Mouse (Mus musculus) kidney, postnatal 10 days (tissue): Measurements from ENCODE around the gene Rab11fip2.

Experiments used
- DNase-seq: peaks from one replicate; pipeline ENCODE4 v3.0.0; 2021; ENCODE audit warnings: mixed read lengths

Gene Rab11fip2

DNA sequence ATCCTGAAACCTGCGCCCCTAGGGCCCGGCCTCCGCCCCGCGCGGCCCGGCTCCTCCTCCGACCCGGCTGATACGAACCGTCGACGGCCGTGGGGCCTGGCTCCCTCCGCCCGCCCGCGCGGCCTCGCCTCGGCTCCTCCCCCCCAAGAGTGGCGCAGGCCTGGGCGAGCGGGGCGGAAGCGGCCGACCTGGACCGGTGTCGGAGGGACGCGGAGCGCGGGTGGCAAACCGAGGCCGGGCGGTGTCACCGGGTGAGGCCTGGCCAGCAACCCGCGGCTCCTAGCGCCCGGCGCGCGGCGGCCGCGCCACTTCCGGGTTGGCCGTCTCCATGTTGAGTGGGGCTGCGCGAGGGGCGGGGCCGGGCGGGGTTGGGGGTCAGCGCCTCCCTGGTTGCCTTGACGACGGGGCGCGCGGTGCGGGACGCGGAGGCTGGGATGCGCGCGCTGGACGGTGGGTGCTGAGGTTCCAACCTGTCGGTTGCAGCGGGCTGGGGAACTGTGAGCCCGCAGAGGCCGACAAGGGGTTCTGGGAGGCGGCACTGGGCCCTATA lies at the start of gene Rab11fip2:
Gene Rab11fip2 (minus strand): TSS at position 333 of the 550 bp plus-strand sequence.
- peak; percentile 93 for DNase-seq

DNA sequence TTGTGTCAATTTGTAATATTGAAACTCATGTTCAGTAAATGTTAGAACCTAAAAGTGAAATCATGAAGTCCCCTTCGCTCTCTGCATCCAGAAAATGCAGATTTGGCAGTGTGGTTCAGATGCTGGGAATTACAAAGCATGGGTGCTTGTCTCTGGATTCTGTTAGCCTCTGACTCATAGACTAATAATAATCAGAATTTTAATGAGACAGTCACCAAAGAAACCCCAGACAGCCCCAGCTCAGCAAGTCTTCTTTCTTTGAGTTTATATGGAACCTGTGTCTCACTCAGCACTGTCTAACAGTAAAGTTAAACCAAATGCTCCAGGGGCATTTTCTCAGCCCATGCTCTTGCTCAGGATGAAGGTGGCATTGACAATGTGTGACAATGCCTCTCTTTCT lies 38.1 kb upstream of the Rab11fip2 start:
- DNase-seq, result no peak

DNA sequence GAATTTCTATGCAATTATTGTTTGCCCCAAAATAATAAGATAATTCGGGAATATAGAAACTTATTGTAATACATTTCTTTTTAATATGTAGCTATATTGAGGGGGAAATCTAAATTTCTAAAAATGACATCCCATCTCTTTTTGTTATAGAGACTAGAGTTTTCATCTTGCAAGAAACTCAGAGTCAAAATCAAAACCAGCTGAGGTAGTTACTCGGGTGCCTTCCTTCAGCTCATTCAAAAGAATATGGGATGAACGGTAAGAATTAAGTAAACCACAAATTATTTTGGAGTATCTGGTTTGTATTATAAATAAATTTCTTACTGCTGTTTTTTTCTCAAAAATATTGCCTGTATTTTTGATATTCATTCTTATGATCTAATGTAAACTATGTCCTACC lies 11.5 kb upstream of the Rab11fip2 start:
- no peak for DNase-seq

DNA sequence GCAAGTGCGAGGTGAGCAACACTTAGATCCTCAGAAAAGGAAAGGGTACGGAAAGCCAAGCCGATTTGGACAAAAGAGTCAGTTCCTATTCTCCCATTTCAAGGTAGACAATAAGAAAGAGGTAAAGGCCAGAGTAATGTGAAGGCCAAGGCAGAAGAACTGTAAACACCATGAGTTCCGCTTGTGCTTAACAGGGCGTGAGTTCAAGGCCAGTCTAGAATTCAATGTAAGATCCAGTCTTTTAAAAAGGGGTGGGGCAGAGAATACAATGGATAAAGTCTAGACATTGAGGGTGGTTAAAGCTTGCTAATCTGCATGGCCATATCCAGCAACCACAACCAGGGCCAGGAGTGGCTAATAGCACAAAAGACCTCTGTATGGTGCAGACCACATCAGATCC lies 6.3 kb upstream of the Rab11fip2 start:
- no peak for DNase-seq

DNA sequence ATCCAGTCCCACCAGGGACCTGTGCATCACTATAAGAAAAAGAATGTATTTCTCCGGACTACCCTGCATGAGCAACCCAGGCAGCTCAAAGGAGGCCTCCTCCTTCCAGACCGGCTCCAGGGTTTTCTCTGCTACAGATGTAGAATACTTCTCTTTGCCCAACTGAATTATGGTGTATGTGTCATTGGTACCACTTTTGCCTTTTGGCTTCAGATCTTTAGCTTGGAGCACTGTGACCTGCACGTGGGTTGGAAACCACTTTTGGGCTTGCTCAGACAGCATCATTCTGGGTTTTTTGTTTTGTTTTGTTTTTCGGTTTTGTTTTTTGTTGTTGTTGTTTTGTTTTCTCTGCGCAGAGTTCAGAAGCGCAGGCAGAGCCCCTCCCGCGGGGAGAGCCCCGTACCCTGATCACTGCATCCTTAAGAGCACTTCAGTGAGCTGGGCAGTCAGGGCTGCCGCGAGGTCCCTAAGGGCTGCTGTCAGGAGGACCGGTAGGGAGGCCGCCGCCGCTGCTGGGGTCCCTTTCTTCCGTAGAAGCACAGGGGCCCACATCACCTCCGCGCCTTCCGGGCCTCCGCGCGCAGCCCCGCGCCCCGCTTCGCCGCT lies 635 bp downstream of the Rab11fip2 start:
- DNase-seq, result peak; percentile 20

DNA sequence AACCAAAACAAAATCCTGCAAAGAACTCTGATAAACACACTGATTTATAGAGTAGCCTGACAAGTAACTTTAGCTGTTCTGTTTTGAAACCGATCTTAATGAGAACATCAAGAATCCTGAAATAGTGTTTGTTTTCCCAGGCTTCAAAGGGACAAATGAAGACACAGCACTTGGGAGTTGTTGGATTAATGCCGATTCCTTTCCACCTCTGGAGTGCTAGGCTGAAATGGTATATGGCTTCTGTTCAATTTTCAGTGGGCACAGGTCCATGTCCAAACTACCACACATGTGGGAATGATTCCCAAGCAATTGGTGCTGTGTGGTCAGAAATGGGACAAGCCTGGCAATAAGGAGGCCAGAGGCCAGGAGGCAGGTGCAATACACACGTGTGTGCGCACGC lies 3.7 kb downstream of the Rab11fip2 start:
- peak; percentile 11 for DNase-seq

DNA sequence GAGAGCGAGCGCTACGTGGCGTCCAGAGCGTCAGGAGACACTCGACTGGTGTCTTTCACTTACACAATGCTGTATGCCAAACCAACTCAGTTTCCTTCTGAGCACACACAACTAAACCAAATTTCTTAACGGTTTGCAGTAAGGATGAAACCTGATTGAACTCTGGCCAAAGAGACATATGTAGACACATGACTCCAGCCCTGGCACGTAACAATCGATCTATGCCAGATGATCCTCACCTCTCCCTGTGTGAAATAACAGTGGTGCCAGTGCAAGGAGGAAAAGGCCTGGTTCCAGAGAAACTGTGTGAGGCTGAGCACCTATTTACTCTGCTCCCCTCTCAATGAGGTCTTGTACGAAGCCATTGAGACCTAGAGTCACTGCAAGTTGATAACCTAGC lies 11.4 kb downstream of the Rab11fip2 start:
- DNase-seq, result no peak

DNA sequence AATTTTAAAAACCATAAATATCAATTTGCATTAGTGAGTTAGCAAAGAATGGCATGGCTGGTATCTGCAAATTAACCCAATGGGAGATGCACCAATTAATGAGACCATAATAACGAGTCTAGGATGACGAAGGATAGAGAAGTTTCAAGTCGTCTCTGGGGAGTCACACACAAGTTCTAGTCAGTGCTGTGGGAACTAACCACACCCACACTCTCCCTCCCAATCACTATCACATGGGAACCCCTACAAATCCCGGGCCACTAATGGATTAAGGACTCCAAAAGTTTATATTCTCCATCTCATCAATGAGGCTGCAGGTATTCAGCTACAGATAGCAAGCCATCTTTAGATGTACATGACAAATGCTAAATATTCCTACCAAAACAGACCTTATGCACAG lies 14.8 kb downstream of the Rab11fip2 start:
- DNase-seq, result no peak

DNA sequence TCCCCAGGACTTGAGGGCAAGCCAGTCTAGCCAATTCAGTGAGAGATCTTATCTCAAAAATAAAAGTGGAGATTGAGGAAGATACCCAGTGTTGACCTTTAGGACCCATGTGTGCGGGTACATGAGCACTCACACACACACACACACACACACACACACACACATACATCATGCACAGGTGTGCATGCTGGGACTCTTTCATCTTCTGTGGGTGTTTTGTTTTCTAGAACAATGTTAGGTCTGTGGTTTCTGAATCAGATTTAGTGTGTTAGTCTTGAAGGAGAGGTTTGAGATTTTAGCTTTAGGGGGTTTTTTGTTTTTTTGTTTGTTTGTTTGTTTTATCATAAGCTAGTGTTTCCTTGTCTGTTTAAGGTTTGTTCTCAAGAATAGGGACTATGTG lies 17.3 kb downstream of the Rab11fip2 start:
- DNase-seq, result no peak

DNA sequence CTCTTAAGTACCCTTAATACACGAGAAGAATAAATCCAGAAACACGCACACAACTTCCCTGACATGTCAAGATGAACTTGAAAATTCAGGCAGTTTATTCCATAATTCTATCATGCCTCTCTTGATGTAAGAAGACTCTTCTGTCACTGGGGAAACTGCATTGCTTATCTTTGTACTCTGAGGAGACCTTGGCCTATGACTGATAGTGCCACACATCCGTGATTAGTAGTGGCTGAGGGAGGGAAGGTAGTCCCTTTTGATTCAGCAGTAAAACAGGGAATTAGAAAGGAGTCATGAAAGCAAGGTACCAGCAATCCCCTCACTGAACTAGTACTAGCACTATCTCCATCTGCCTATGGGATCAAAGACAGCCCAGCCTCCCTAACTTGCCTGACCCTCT lies 22.6 kb downstream of the Rab11fip2 start:
- no peak for DNase-seq

DNA sequence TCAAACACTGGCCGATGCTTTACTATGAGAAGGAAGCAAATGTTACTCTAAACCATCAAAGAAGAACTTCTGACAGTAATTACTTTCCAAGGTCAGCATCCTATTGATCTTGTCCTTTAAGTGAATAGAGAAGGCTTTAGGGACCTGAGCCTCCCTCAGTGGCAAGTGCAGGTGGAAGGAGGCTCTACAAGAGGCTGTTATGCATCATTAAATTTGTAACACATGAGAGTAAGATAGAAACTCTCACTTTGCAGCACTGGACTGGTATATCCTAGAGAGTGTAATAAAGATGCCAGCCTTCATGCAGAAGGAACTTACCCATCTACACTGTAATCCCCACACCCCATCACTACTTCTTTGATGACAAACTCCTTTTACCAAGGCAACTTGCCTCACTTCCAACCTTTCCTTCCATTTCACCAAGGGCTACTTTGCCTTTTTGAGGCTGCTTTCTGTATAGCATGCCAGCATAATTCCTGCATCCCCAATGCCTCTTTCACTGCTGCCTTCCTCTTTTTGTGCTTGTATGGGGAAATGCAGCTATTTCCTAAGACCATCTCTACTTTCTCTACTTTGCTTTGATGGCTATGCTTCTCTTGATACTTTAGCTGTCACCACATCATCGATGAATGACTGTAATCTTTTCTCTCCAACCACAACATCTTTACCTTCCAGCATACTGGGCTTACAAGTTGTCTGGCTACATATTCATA lies 25.4 kb downstream of the Rab11fip2 start:
- no peak for DNase-seq

DNA sequence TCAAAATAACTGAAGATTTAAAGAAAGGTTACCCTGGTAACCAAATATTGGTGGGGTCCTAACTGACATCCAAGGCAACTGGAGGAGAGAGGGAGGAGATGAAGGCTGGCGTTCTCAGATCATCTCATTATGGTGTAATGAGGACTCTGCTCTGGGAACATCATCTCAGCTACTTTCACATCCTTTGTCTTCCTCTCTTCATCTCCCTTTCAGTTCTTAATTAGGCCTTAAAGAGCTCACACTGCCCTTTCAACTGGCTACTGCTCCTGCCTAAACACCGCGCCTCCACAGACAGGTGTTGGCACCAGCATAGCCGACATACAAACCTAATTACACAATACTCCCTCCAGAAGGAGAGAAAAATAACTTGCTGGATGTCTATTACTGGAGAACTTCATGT lies 31.9 kb downstream of the Rab11fip2 start:
- no peak for DNase-seq

DNA sequence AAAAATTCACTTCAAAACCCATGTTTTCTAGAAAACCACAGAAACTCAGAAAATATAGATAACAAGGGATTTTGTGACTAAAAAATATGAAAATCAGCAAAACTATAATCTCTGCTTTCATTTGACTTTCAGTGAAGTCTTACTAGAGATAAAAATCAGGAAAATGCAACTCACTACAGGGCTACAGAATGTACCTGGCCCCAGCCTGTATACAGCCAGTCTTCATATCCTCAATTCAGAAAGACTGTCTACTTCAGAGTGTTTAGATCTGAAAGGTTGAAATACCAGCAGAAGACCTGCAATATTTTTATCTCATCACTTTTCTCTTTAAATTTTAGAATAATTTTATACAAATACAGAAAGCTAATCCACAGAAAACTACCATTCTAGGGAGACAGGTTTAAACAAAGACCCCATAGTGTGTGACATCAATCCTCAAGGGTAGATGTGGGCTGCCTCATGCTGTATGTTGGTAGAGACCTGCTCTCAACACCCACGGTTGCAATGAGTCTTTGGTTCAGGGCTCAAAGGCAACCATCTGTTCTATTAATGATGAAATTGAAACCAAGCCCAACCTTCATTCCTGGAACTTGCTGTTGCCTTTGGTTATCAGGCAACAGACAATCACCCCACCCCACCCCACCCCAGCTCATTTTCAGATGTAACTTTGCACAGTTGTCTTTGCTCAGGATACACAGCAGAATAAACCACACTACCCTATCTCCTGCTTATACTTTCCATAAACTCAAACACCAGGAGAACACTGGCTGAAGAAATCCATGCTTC lies 38.0 kb downstream of the Rab11fip2 start:
- no peak for DNase-seq

DNA sequence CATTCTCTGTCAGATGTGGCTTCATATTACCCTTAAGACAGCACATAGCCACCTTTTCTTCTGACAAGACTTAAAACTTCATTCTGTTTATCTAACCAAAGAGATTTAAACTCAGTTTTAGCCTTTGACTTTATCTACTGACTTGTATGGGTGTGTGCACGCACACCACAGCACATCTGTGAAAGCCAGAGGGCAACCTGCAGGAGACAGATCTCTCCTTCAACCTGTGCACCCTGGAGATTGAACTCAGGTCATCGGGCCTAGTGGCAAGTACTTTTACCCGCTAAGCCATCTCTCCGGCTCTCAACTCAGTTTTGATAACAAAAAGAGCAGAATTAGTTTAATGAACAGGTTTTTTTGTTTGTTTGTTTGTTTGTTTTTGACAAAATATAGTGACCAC lies 43.5 kb downstream of the Rab11fip2 start:
- DNase-seq, result no peak

DNA sequence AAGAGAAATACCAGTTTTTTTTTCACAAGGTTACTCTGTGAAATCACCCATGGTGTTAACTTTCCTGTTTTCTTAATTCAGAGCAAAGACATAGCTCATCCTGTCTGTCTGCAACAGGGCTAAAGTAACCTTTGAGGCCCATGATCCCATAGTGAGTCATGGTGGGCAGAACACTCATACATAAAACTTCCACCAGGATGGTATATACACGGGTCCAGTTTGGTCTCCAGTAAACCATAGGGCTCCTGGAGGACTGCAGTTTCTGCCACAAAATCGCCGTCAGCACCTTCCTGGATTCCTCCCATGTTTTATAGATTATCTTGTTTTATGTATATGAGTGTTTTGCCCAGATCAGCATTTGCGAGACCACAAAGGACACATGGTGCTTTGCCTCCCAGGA lies 45.2 kb downstream of the Rab11fip2 start:
- DNase-seq, result no peak

DNA sequence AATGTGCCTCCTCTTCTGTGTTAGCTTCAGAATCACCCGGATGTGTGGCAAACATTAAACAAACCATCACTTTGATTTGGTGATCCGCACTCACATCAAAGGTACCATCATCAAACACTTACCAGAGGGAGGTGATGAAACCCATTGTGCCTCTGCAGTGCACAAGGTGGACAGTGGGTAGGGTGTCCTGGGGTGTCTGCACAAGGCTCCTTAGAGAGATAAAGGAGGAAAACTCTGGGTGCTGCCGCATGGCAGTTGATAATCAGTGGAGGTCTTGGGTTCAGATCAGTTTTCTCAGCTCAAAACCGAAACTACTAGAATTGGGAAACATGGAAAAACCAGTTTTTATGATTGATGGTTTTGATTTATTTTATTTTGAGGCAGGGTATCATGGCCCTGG lies 54.1 kb downstream of the Rab11fip2 start:
- DNase-seq, result no peak

DNA sequence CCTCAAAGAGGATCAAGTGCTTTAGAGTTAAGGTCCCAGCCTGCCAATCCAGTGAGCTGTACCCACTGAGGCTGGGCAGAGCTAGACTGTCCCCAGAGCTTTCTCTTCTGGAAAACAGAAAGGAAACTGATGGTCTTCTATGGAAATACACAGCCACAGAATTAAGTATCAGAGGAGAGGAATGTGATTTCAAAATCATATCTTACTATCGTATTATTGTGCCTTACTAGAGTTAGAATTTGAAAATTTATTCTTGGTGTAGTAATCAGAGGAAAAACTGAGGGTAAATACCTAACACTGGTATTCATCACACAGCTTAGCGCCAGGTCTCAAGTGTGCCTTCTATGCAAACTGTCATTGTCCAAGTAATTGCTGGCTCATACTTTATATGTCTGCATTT lies 54.6 kb downstream of the Rab11fip2 start:
- no peak for DNase-seq

DNA sequence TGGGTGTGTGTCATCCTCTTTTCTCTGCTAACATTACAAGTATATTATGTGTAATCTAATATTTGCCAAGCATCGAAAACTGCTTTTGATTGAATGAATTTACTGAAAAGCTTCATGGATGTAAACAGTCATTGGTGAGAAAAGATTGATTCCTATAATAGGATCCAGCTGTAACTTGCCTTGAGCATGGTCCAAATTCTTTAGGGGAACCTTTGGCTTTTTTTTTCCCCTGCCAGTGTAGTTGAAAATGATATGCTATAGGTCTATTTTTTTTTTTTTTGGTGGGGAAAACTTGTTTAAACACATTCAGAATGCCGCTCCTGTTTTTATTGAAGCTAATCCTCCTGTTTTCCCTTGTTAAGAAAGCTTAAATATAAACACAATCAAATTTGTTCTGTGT lies 55.6 kb downstream of the Rab11fip2 start:
- DNase-seq, result no peak

DNA sequence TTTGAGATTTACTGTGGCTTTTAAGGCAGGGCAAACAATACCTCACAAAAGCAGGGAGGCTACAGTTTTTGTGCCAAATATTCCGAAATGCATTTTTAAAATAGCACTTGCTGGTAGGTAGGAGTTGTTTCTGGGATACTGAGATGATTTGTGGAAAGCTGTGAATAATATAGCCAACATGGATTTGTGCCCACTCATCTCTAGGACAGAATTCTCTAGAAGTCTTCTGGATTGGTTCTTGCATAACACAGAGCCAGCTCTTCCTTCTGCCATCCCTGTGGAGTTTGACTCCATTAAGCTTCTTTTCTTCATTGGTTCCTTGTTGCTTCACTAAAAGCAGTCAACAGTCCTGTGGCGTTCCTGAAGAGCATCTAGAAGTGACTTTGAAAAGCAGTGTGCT lies 58.2 kb downstream of the Rab11fip2 start:
- DNase-seq, result no peak

DNA sequence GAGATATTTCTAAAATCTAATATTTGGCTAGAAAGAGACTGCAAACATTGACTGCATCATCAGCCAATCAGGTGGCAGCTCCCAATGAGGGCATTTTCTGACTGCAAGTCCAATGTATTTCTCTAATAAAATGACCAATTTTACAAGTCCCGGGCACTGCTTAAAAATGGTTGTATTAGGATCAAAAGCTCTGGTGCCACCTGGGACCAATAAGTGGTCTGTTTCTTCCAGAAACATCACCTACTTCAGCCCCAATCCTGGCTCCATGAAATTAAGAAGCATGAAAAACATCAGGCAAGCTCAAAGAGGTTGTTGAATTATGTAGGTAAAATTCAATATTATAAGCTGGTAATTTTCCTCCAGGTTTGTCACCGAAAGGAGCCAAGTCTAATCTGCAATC lies 66.2 kb downstream of the Rab11fip2 start:
- no peak for DNase-seq

DNA sequence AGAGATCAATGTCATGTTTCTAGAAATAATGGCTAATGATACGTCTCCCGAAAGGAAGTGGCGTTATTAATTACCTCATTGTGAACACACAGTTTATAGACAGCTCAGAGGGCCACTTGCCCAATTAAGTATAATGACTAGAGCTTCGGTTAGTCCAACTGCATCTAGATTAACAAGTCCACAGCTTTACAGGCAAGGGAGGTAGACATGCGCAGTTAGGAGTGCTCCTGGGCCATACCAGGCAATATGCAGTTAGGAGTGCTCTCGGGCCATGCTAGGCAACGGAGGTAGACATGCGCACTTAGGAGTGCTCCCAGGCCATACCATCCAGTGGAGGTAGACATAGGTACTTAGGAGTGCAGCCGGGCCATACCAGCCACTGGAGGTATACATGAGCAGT lies 76.8 kb downstream of the Rab11fip2 start:
- no peak for DNase-seq

DNA sequence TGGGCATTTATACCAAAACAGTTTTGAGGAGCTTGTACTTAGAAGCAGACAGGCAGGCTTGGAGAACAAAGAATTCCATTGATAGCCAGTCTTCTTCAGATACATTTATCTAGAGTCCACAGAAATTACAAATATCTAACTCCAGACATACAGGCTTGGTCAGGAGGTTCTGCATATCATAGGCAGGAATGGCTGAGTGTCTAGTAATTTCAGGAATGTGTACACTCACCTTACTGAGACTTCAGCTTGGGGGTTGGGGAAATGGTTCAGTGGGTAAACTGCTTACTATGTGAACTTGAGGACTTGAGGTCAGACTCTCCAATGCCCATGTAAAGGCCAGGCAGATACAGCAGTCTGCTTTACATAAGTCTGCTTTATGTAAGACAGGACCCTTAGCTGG lies 81.0 kb downstream of the Rab11fip2 start:
- DNase-seq, result no peak

DNA sequence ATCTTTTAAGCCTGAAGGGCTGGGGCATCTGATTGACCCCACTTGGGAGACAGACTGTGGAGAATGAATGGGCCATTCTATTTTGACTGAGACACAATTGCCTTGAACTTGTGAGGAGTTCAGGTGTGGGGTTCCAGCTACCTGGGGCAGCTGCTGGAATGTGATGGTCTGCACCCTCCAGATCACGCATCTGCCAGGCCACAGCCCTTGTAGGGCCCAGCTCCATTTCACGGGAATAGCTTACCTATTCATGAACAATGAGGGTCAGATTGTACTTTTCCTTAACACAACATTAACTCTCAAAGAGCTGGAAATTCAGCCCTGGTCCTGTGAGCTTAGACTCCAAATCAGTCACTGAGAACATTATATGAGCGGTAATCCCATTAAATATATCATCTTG lies 82.7 kb downstream of the Rab11fip2 start:
- DNase-seq, result no peak

DNA sequence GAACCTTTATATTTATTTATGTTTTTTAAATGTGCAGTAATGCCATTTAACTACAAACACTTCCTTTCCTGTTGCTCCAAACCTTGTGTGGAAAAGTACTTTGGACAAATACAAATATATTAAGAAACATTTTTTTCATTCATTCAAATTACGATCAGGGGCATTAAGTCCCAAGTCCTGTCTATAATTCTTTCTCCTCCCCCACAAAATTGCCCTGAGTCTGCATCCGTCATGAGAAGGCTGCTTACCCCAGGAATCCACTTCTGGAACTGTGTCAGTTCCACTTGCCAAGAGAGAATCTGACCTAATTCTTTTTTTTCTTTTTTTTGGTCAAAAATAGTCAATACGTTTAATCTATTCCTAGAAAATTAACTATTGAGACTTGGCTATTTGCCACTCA lies 90.4 kb downstream of the Rab11fip2 start:
- DNase-seq, result no peak
